Mouse (Mus musculus) liver (tissue): ENCODE measurements around the gene Rcsd1.

Source experiments
- DNase-seq: peaks from one replicate; pipeline ENCODE4 v3.0.0-alpha.2; 2020; ENCODE audit warnings: mixed read lengths

Rcsd1 gene

DNA sequence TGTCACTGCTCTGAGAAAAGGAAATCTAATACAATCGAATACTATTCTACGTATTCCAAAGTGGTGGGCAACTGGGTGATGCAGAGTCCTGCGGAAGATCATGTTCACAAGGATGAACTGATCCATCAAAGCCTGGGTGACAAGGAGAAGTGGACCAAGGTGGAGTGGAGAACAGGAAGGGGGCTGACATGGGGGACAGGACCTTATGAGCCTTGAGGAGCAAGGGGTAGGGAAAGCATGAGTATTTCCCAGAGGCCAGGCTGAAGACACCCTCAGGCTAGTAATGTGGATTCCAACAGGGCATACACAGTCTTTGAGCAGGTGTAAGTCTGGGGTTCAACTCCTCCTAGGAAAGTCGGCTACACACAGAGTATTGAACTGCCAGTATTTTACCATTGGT, 6.9 kb upstream of the Rcsd1 start:
- no peak for DNase-seq

DNA sequence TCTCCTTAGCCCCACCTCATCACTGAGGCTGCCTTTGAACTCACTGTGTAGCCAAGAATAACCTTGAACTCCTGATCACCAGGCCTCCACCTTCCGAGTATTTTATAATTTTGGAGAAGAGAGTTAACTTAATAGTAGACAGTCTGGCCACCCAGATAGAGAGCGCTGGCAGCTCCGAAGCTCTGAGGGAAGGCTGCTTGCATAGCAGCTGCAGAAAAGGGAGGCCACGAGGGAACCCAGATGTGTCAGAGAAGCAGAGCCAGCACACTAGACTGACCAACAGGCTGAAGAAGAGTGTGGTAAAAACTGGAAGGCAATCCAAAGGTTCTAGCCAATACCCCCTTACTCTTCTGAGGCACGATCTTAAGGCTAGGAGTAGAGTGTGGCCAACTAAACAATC, 4.2 kb upstream of the Rcsd1 start:
- no peak for DNase-seq

DNA sequence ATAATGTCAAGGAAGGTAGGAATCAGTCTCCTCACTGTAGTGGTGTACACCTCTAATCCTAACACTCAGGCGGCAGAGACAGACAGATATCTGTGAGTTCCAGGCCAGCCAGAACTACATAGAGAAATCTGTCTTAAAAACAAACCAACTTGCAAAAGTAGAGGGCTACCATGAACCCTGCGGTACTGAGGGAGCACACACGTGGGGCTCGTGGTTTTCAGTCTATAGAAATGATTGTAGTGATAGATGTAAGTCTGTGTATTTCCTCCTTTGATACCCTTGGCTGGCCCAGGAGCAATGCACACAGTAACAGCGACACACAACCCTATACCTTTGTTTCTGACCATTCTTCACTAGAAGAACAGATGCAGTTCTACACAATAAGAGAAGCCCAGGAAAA, 2.4 kb upstream of the Rcsd1 start:
- DNase-seq = no peak

DNA sequence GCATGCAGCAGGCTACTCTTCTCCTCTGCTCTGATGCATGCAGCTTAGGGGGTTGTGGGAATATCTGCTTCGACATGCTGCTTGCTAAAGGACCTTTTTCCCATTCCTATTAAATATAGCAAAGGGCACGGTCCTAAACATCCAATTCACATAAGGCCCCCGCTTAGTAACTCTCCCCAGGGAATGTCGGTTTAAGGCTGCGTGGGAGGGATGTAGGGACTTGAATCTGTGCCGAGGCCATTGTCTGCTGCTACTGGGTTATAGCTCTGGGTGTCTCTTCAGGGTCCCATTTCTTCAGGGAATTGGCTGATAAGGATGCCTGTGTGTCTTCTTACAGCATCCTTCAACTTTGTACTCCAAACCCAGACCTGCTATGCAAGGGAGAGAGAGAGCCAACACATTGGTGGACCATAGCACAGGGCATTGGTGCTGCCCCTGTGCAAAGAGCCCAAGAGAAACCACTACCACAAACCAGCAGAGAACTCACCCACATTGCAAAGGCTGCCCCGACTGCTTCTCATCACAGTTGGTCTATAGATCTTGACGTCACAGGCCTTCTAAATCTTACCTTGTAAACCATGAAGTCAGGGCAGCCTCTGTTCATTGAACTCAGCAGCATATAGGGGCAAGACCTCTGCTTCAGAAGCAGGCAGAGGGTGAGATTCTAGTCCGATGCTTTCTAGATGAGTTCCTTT, 724 bp downstream of the Rcsd1 start:
- DNase-seq = no peak

DNA sequence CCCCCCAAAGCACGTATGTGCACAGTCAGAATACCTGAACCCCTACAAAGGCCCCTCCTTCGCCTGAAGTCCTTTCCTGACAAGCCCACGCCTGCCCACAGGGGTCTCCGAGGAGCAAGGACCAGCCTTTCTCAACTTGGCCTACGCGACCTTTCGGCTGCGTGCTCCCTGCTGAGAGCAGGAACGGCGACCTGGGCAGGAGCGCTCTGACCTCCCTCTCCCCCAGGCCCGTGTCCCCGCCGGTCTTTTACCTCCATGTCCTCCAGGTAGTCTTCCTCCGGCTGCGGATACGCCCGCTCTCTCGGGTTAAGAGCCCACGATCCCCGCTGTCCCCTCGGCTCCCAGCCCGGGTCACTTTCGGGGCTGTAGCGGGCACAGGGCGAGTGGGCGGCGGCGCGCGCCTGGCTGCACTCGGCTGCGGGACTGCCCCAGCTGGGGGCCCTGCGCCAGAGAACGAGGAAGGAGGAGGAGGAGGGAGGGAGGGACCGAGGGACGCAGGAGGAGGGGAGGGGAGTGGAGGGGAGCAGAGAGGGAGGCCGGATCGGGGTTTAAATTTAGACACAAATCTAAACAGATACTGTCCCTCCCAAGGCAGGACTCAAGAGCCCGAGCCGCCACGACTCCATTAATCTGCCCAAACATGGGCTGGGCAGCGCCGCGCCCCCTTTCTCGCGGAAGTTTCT, 1.8 kb downstream of the Rcsd1 start:
- DNase-seq = peak; percentile 59

DNA sequence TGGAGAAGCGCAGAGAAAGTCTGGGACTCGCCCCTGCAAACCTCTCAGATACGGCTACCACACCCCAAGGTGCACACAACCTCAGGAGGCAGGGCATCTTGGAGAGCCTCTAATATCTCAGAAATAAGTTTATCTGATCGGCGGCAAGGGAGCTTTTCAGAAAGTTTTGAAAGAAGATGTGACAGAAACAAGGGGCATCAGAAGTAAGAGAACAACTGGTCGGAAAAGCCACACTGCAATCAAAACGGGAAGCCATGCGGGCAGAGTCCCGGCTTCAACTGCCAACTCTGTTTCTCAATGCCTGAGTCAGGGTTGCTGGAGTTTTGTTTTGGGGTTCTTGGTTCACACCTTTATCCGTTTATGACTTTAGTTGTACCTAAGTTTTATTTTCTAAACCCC, 2.3 kb downstream of the Rcsd1 start:
- DNase-seq = no peak

DNA sequence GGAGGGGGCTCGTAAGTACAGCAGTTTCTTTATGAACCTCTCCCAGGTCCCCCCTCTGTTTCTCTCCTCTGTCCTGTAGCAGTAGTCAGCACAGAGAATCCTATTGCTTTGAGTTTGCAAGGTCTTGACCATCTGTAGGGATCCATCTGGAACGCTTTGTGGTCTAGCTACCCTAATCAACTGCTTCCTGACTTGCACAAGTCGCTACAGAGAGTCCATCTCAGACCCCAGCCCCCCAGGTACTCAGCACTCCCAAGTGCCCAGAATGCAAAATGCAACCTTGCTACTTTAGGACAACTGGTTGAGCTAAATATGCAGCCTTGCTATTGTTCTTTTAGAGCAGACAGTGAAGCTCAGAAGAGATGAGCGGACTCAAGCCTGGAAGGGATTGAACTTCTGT, 3.1 kb downstream of the Rcsd1 start:
- DNase-seq = no peak

DNA sequence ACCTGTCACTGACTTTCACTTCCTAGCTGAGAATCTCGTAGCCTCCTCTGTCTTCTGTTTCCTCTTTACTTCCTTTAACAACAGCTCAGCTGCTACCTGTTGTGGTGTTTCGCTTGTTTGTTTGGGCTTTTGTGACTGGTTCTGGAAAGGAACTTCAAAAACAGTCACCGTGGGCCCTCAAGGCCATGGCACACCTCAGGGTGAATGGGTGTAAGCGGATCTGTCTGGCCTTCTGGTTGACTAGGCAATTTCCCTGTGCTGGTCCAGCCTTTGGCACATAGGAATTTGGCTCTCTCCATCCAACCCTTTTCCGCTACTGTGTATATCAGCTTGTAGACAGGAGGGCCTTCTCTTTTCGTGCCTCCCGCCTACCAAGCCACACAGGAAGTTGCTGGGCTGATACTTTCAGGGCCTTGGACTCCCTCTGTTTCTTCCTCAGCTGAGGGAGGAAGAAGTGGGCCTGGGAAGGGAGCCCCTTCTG, 3.6 kb downstream of the Rcsd1 start:
- no peak for DNase-seq

DNA sequence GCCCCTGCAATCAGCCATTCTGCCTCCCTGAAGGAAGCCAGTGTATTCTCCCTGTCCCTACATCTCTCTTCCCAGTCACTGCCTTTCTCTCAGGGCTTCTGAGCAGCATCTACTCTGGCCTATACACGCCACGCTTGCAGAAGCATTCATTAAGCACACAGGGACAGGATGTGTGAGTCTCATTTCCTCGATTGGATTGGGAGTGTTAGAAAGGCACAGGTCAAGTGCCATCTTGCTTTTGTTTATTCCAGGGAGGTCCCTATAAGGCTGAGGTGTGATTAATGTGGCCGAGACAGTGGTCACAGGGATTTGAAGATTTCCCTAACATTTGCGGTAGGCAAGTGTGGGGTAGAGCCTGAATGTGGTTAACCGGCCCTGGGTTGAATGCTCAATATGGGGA, 4.2 kb downstream of the Rcsd1 start:
- no peak for DNase-seq

DNA sequence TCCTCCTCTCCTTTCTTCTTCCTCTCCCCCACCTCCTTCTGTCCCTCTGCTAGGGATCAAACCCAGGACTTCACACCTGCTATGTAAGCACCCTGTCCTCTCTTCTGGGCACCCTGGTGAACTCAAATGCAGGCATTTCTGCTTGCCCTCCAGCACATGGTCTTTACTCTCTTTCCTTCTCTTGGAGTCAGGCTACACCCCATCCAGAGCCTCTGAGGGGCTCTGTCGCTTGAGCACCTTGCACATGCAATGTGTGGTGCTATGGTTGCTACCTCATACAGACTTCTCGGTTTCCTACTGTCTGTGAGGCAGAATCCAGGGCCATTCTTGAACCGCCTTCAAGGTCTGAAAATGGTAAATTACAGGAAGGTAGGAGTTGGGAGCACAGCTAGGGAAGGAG, 4.7 kb downstream of the Rcsd1 start:
- no peak for DNase-seq

DNA sequence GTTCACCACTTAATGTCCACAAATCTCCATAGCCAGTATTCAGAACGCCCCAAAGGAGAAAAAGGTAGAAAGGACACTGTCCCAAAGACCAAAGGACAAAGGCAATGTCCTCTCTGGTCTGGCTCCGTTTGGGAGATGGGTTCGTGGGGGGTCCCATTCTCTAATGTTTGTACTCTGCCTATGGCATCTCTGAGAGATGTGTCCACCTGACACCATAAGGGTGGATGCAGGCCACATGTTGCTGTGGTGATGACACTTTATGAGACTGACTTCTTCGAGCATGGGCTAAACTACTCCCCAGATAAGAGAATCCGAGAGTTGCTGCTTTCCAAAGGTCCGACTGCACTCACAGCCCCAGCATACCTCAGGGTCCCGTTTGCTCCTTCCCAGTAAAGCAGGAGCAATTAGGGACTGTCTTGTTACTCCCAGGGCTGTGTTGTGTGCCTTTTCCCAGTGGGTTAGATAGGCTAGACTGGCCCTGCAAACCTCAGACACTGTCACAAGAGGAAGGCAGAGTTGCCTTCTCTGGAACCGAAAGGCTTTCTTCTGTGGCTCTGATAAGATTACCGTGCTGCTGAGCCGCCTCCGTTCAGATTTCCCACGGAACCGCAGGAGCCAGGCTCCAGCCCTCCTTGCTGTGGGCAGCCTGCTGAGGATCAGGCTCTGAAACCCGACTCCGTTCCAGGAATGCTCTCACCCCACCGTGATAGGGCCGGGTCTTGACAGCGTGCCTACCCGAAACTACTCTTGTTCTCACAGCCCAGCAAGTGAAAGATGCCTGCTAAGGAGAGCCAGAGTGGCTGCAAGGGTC, 7.1 kb downstream of the Rcsd1 start:
- DNase-seq = peak; percentile 20

DNA sequence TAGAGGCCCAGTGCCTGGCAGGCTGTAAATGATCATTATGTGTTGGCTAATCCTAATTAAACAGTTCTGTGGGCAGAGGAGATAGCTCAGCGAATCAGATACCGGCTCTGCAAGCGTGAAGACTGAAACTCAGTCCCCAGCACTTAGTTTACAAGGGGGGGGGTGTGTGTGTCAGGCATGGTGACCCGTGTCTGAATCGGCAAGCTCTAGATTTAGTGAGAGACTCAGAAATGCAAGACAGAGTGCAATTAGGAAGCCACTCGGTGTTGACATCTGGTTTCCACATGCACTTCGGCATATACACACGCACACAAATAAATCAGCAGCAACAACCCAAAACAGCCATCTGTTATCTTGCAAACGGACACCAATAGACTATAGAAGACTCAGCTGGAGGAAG, 8.0 kb downstream of the Rcsd1 start:
- DNase-seq = no peak

DNA sequence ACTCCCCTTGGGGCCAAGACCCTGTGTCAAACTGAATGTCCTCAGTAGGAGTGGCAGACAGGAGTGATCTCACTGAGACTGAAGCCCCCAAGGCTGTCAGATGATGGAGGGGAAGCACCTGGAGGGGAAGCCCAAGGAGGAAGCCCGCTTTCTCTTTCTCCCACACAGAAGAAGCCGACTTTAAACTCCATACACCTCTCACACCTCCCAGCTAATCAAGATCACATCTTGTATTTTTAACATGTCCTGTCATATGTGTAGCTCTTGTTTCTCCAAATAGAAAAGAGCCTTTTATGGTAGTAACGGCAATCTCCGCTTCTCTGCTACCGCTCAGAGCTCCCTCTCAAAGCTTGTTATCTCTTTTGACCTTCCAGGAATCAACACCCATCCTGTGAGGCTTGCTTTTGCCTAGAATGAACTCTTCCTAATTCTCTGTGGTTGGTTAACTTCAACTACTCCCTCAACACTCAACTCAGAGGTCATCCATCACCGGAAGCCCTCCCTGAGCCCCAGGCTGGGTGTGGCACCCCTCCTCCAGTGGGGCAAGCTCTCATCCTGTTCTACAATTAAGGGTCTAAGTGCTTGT, 8.5 kb downstream of the Rcsd1 start:
- DNase-seq = no peak

DNA sequence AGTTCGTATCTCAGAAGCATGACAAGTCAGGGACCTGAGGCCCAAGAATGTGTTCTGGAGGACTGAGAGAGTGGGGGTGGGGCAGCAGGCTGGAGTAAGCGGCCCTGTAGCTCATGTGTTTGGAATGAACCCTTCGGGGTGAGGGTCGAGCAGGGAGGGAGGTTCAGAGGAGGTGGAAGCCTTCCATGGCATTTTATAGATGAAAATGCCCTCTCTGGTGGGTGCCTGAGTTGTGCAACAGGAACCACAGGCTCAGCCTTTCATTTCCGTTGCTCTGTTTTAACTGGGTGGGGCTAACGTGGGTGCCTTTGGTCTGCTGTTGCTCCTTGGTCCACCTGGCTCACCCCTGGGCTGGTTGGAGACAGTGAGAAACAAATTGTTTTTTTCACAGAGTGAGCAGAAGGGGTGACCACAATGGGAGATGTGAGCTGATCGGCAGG, 9.2 kb downstream of the Rcsd1 start:
- DNase-seq = no peak

DNA sequence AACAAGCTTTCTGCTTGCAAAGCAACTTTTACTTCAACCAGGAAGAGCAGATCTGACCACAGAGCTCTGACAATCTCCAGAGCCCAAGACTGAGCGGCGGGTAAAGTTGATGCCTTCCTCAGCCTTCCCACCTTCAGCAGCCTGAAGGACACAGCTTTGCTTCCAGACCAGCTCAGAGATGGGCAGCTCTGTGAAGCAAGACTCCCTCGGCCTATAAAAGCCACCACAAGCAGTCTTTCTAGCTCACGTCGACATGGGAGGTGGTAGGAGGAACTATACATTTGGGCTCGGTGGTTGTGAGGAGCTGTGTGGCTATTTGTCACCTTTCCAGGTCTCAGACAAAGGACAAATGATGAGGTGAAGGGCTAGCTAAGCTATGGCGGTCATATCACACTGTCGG, 11.9 kb downstream of the Rcsd1 start:
- no peak for DNase-seq

DNA sequence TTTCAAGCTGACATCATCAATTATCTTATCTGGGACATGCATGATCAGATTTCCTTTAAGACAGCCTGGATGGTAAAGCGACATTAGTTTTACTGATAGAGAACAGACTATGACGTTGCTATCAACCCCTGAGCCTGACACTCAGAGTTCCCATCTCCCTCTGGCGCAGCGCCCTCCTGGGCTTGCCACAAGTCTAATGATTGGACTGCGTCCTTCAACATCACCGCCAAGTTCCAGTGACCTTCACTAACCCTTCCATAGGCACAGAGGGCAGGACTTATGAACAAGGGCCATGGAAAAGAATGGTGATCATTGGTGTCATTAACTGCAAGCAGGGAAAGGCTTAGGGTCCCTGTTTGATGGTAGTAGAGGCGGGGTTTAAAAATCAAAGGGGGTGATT, 12.7 kb downstream of the Rcsd1 start:
- no peak for DNase-seq

DNA sequence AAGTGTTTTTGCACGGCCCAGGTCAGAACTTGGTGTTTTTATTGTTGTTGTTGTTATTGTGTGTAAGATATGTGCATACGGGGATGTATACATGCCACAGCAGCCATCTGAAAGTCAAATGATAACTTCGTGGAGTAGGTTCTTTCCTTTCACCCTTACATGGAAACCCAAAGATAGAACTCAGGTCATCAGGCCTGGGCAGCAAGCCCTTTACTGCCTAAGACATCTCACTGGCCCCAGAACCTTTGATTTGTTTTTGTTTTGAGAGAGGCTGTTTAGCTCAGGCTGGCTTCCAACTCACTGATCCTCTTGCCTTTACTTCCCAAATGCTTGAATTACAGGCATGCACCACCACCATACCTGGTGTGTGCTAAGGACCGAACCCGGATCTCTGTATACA, 13.5 kb downstream of the Rcsd1 start:
- no peak for DNase-seq

DNA sequence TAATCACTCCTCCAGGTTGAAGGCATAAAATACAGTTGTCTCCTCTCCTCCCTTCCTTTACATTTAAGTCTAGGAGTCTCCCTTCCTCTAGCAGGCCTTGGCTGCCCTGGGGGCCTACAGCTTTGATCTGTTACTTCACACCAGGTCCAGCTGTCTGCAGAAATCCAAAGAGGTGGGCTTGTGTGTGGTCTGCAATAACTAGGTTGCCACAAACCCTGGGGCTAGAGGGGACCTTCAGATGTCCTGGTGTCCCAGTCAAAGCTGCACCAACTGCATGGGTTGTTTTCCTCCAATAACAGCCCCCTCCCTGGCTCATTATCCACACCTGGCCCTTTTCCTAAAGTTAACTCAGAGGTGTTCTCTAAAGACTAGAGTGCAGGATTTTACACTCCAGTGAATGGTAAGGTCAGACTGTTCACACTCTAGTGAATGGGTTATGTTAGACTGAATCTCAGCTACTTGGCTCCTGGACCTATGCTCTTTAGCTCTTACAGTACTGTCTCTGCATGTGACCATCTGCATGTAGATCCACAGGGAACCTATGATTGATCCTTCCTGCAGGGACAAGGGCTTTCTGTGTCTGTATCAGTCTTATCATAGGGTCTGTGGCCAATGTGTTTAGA, 14.1 kb downstream of the Rcsd1 start:
- DNase-seq = no peak

DNA sequence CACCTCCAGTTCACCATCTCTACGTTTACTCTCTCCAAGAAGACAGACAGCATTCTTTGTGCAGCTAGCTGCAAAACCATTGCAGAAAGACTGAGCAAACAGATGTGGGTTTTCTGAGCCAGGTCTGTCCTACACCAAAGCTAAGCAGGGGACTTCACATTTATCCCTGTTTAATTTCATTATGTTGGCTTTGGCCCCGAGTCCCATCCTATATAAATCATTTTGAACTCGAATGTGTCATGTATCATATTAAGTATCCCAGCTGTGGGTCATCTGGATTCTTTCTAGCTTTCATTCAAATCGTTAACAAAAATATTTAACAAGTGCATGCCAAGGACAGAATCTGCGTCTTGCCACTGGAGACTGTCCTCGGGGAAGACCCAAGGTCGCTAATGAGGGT, 15.7 kb downstream of the Rcsd1 start:
- DNase-seq = no peak

DNA sequence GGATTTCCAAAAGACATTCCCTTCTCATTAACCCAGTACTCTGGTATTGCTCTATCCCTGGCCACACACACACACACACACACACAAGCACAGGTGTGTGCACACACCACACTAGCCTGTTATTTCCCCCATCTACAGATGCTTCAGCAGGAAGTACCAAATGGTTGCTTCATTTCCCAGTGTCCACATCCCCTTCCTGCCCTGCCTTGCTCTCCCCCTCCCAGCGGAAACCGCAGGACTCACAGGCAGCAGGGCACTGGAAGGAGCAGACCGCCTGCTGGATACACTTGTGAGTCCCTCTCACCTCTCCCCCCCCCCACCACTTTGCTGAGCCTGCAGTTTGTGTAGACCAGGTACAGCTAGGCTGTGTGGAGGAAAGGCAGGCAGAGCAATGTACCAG, 18.0 kb downstream of the Rcsd1 start:
- peak; percentile 56 for DNase-seq

DNA sequence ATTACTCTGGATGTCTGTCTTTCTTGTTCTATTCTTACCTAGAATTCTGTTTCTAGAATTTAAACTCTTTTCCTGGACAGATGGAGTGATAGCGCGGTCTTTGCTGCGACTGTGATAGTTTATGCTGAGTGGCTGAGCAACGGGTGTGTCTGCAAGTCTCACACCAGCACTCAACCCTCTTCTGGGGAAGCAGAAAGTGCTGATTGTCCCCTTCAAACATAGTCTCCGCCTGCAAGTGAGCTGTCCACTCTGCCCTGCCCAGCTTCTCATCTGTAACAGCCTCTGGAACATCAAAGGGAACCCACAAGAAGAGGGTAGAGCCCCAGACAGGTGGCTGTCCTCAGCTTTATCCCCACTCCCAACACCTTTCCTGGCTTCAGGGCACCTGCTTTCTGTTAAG, 19.7 kb downstream of the Rcsd1 start:
- no peak for DNase-seq

DNA sequence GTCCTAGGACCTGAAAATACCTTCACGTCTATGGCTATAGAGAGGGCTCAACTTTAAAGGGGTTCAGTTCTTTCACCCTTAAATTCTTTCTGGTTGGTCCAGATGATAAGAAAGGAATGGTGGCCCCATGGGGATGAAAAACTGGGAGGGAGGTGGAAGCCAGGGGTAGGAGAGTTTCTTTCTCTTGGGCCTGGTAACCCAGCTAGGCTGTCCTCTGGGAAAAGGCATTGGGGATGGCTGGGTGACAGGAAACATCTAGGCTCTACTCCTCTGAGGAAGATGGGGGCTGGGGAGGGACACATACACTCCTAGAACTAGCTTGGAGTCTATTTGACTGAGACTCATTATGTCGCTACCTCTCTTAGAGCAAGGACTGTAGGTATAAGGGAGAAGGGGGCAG, 21.7 kb downstream of the Rcsd1 start:
- no peak for DNase-seq

DNA sequence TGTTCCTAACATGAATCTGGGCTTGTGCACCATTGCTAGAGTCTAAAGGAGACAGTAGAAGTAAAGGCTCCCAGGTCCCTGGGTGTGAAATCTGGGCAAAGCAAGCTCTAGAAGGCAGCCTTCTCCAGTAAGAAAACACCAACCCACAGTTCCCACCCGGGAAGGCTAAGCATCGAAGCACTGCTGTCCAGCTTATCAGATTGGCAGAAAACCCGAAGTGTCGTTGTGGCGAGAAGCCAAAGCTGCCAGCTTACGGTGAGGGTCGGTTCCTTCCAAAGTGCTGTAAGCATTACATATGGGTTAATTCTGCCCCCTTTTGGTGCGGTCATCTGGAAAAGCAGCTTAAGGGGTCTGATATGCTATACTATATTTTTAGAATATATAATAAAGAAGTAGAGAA, 22.6 kb downstream of the Rcsd1 start:
- no peak for DNase-seq
